Mouse (Mus musculus): ENCODE measurements around the gene 2310033P09Rik.

Gene 2310033P09Rik

DNA sequence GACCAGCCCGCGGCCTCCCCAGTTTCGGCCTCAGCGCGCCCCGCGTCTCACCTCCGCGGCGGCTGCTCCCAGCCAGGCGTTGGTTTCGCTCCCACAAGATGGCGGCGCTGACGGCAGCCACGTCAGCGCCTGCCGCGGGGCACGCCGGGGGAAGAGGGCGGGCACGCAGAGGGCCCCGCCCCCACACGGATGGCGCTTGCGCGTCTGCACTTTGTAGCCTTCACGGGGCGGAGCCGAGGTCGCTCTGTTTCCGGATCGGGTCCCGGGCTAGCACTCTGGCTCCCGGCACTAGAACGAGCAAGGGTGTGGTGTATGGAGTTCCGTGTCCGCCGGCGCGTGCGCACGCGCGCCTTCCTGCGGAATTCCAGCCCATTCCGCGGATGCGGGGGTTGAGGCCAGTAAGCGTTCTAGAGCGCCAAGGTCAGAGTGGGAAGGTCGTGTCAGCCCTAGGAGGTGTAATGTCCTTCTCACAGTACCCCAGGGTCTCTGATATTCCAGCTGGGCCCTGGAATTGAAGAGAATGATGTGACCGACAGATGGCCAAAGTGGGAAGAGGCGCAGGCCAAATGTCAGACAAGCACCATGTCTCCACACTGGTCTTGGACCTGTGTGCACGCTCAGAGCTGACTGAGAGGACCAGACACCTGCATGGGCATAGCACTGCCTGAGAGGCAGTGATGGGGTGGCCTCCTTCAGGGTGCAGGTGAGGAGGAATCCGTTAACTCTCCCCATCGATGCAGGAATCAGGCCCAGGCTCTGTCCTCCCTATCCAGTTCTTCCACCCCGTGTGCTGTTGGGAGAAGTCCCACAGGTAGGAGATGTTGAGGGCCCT, 20.2 kb downstream of the 2310033P09Rik start, which contains the start of gene Arf1:
Gene Arf1 (minus strand): TSS at position 149 of the 832 bp plus-strand sequence.
- peak; percentile 98 for DNase-seq (ENCODE audit: low read depth, low spot score)

DNA sequence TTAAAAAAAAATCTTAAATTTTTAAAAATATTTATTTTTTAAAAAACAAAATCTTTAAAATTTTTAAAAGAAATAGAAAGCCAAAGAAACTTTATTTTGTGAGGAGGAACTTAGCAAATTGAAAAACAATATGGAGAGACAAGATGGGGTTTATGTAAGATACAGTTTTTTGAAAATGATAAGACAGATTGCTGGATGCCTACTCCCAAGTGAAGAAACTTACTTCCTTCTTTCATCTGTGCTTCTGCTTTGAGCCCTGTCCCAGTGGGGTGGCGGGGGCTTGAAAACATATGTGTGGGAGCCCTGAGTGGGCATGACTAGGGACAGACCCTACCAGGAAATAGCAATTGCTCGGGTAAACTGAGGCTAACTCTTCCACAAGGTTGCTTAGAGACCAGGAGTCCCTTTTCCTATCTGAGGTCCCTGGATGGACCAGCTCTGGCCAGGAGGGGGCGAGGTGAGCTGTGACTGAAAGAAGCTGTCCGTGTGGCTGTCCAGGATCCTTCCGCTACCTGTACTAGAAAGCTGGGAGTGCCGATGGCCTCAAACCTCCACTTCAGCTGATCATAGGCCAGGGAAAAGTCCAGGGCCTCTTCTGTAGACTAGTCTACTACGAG, 22.1 kb downstream of the 2310033P09Rik start:
- peak; percentile 64 for DNase-seq (ENCODE audit: low read depth, low spot score)

DNA sequence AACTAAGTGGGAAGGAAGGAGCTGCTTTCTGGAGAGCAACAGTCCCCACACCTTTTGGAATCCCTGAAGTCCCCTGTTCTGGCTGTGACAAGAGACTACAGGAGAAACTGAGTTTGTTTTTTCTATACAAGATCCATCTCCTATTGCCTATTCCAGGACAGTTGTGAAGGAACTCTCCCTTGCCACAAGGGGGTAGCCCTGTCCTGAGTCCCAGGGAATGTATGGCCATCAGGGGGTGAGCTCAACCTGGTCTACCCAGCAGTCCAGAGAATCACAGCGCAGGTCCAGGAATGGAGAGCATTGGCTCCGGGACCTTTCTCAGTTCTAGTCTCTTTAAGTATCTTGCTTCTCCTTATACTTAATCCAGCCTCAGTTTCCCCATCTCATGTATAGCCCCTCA, 24.7 kb downstream of the 2310033P09Rik start:
- no peak for DNase-seq (ENCODE audit: low read depth, low spot score)

DNA sequence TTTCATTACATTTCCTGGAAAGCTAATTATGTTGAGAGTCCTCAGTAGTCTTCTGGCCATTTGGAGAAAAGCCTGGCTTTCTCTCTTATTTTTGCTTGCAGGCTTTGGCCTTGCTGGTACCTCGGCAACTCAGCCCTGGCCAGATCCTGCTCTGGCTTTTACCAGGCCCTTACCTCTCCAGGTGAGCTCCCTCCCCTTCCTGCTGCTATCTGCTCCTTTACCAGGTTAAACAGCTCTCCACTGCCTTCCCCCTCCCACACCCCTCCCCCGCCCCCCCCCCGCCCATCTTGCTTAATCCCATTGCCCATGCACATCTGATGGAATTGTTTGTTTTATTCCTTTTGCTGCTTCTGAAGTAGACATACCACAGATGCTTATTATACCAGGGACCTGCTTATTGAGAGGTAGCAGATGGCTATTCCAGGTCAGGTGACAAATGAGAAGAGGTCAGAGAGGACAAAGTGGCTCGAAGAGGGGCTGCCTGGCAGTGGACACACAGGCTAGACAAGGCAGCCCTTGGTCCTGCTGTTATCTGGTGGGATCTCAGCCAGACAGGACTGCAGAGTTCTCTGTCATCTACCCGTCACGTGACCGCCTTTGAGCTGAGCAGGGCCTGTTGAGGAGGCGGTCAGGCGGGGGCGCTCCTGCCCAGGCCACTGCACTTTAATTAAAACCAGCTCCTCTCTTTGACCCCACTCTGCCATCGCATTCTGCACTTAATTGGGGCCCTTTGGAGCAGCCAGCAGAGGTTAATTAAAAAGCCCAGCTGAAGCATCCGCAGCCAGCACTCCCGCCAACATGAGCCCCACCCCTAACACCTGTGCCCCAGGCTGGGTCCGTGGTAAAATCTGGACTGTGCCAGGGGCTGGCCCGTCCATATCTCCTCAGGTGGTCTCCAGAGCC, 30.7 kb downstream of the 2310033P09Rik start:
- DNase-seq (ENCODE audit: low read depth, low spot score) = peak; percentile 61

DNA sequence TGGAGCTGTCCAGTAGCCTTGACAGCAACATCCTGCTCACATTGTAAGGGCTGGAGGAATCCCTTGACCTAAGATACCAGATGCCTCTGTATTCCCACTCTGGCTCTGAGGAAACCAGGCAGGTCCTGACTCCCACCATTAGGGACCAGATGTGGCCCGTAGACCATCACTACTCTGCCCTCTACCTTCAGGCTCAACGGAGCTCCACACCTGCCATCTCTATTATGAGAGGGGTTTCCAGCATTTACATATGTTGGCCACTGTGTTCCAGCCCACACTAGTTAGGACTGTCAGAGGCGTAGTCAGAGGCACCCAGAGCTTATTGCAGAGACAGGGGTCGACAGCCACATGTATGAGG, 31.3 kb downstream of the 2310033P09Rik start:
- DNase-seq (ENCODE audit: low read depth, low spot score) = no peak

DNA sequence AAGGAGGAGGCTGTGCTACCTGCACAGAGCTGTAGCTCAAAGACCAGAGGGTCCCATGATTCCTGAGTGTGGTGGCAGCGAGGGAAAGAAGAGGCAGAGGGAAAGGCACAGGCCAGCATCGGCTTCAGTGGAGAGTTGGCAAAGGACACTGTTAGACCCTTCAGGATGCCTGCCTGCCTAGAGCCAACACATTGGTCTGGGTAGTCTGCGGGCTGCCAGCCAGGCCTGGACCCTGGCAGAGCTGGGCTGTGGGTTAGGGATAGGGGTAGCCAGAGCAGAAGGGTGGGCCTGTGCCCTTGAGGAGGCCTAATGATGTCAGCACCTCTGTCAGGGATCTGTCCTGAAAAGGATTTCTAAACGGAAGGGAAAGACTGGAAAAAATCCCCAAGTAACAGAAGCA, 31.7 kb downstream of the 2310033P09Rik start:
- DNase-seq (ENCODE audit: low read depth, low spot score) = no peak

DNA sequence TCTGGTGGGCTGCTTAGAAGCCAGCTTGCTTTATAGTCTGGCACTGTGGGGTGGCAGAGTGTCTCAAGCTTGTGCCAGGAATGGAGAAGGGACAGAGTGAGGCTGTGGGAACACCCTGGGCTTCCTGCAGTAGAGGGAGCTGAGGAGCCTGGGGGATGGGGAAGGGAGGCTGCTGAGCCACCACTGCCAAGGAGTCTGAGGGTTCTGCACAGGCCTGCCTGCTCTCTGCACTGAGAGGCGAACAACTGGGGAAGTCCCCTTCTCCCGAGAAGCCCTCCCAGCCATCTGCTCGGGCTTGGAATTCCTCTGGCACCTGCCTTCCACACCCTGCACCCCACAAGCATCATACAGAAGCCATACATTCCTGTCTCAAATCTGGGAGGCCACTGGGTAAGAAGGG, 33.7 kb downstream of the 2310033P09Rik start:
- no peak for DNase-seq (ENCODE audit: low read depth, low spot score)

DNA sequence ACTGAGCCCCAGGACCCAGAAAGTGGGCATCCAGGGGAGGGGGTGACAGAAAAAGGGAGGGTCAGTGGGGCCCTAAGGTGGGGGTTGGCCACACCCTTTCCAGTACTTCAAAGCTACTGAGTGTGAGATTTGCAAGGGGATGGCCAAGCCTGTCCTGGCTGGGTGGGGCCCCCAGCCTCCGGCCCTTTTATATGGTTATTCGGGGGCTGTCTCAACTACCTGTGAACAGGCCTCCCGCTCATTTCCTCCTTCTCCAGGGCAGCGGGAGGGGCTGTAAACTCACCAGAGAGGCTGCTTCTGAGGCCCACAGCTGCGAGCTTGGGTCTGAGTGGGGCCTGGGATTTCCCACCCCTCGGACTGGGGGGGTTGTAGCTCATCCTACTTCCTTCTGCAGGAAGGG, 35.7 kb downstream of the 2310033P09Rik start:
- no peak for DNase-seq (ENCODE audit: low read depth, low spot score)

DNA sequence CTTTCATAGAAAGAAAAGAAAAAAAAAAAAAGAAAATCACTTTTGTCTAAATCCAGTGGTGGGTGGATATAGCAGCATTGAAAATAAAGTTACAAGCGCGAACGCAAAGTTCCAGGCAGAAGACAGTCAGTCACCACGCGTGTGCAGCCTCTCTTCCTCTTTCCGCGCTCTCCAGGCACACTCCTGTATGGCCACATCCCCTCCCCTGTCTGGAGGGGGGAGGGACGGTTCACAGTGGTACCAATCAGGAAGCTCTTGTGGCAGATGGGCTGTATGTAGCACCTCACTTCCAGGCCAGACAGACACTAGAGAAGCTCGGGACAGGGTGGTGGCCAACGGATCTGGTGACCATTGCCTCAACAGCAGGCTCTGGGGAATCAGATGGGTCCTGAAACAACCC, 40.0 kb downstream of the 2310033P09Rik start:
- no peak for DNase-seq (ENCODE audit: low read depth, low spot score)

DNA sequence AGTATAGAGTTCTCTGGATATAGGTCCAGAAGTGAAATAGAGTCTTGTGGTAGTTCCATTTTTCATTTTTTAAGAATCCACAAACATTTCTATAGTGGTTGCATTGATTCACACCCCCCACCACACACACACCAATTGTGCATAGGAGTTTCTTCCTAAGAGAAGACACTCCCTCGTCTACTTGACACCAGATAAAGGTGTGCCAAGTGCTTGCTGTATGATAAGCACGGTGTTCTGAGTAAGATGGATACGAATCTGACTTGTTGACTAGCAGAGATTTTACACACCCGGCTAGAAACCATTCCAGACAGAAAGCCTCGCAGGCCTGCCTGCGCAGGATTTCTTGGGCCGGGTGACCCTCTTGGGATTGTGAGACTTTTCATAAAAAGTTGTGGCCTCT, 51.5 kb downstream of the 2310033P09Rik start:
- DNase-seq (ENCODE audit: low read depth, low spot score) = no peak
